Mouse (Mus musculus): ENCODE measurements around the gene Ms4a4d.

Gene Ms4a4d

DNA sequence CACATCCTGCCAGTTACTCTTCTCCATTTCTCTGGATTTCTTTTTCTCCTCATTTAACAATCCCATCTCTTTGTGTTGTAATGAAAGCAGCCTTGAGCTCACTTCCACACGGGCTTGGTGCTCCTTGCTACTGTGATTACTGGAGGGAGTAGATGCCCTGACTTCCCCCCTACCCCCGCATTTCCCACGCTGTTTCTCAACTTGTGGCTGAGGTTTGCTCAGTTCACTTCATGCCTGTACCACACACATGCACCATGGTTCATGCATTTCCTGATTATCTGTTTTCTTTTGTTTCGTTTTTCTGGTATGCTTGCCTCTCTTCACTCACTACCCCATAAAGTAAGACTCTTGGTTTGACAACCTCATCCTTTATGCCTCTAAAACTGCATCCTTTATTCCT, 52.6 kb downstream of the Ms4a4d start:
- peak; percentile 18 to 25 for DNase-seq

DNA sequence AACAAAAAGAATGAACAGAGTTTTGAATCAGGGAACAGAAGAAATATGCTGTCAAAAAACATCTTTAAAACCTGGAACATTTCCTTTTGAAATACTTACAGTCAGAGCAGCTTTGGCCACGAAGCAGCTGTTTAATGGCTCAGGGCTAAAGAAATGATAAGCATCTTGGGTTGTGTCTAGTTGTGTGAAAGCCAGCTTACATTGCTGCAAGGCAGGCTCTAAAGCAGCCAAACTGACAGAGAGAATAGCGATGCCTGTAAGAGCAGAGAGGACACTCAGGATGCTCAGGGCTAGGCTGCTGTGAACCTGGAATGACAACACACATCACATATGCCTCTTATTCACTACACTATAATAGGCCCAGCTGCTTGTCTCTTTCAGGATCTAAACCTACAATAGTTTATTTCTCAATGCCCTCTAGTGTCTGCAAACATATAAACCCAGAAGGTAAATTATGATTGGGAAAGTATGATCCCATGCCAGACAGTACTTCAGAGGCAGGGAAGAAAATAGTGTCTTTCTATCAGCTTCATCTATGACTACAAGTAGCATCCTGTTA, 53.4 kb downstream of the Ms4a4d start:
- no peak for DNase-seq

DNA sequence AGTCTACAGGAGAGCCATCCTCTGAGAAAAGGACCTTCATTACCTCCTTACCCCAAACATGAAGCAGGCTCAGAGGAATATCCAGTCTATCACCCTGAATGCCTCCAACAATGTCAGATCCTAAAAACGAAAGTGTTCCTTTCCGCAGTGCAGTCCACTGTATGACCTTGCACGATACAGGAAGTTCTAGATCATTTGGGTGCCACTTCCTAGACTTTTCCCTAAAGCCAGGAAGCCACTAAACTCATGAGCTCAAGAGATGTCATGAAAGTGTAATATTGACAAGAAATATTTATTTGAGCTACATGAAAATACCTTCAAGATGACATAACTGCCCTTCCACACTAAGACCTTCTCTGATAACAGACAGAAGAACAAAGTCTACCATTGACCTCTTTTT, 64.7 kb downstream of the Ms4a4d start:
- no peak for DNase-seq

DNA sequence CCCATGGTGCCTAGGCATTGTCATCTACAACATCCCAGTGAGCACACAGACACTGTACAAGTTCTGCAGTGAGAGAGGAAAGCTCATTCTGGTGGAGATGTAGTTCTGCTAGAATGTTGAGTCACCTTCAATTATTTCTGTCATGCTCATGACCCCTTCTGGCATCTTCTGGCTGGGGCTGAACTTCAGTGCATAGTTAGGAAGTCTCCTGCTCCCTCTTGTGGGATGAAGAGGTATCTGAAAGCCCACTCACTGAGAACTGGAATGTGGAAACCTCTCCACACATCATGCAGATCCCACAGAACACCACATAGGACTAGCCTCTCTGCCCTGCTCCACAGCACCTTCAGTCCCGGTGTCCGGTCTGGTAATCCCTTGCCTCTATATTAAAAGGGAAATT, 65.4 kb downstream of the Ms4a4d start:
- peak in 1 of 2 experiments; percentile 39 for DNase-seq

DNA sequence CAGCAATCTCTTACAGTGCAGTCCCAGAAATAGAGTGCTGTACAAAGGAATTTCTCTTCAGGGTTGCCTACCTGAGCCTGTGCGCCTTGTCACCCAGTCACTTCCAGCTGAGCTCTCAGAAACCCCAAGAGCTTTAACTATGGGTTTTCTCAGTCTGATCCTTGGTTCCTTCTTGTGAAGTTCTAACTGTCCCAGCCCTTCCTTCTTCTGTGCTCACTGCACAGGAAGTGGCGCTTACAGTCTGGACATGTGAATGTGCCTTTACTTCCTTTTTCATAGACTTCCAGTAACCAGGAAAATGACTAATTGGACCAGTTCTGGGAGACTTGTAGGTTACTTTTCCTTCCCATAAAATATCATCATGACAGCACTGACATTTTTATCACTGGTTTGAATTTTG, 68.0 kb downstream of the Ms4a4d start, which contains the start of gene Ms4a6d:
Gene Ms4a6d, minus strand, starts transcription at position 247 of the 400 bp plus-strand sequence.
- DNase-seq: no peak

Data from spleen, adult 18-20 months (tissue).